Mouse (Mus musculus) liver, embryonic 14.5 days (tissue): ENCODE measurements around the gene Evi5. TPM values are rescaled to one million over a fixed set of nuclear protein-coding genes. Genes with fewer than 3 reads are reported as not detected.

Experiments used
- ATAC-seq: fragments of 200-750 bp; cut with Nextera tagmentation; 2 replicates; pipeline ENCODE4 v1.8.0; 2017; ENCODE audit warnings: moderate number of reproducible peaks, mild to moderate bottlenecking, moderate library complexity; ENCODE audit not compliant: insufficient read depth
- DNase-seq, 3 experiments: peaks; one replicate each; pipeline ENCODE4 v3.0.0-alpha.2; 2012 to 2013; ENCODE audit warnings: low read depth in 3 of 3, low spot score in 3 of 3
- H3K27ac ChIP-seq: fragments of 300-500 bp; sonication (generic); 2 replicates; pipeline ENCODE4 v1.5.1; 2014; ENCODE audit warnings: moderate library complexity, mild to moderate bottlenecking, control low read depth, inconsistent platforms
- H3K27me3 ChIP-seq: fragments of 300-500 bp; sonication (generic); 2 replicates; pipeline ENCODE4 v1.6.1; 2014; ENCODE audit warnings: mild to moderate bottlenecking, low read length, moderate library complexity; ENCODE audit not compliant: control insufficient read depth, insufficient read depth
- H3K36me3 ChIP-seq: fragments of 300-500 bp; sonication (generic); replicated peaks from 2 replicates; pipeline ENCODE4 v1.6.1; 2014; ENCODE audit warnings: low read depth; ENCODE audit not compliant: control insufficient read depth, insufficient read depth
- H3K4me1 ChIP-seq, 2 experiments: fragments of 200-500 bp in 1 of 2; fragments of 300-500 bp in 1 of 2; sonication (generic) in 1 of 2; replicated peaks; 2 replicates each; pipeline ENCODE4 v1.6.1; 2012 to 2014; ENCODE audit warnings: antibody characterized with exemption in 1 of 2, inconsistent platforms in 1 of 2, low read length in 1 of 2; ENCODE audit not compliant: control insufficient read depth in 2 of 2, insufficient read depth in 2 of 2
- H3K4me2 ChIP-seq: fragments of 300-500 bp; sonication (generic); 2 replicates; pipeline ENCODE4 v1.6.1; 2014; ENCODE audit warnings: low read depth, mild to moderate bottlenecking, control low read depth, moderate library complexity
- H3K4me3 ChIP-seq, 2 experiments: fragments of 200-500 bp in 1 of 2; fragments of 300-500 bp in 1 of 2; sonication (generic) in 1 of 2; 2 replicates each; pipeline ENCODE4 v1.5.1; 2012 to 2014; ENCODE audit warnings: low read depth in 2 of 2, low read length in 2 of 2, mild to moderate bottlenecking in 2 of 2, control low read depth in 1 of 2, inconsistent platforms in 1 of 2, moderate library complexity in 1 of 2; ENCODE audit not compliant: insufficient read depth in 1 of 2
- H3K9ac ChIP-seq: fragments of 300-500 bp; sonication (generic); replicated peaks from 2 replicates; pipeline ENCODE4 v1.6.1; 2014; ENCODE audit warnings: mild to moderate bottlenecking, control low read depth, moderate library complexity
- H3K9me3 ChIP-seq: fragments of 300-500 bp; sonication (generic); 2 replicates; pipeline ENCODE4 v1.6.1; 2016; ENCODE audit warnings: low read length, mixed read lengths; ENCODE audit not compliant: control insufficient read depth
- CTCF ChIP-seq: IDR thresholded peaks from 2 replicates; pipeline ENCODE4 v1.5.1; 2016; ENCODE audit warnings: antibody characterized with exemption, low read depth, control low read depth
- EP300 ChIP-seq: IDR thresholded peaks from 2 replicates; pipeline ENCODE4 v1.6.1; 2016; ENCODE audit warnings: antibody characterized with exemption, low read depth
- WGBS: fragments of 180-500 bp; shearing (Covaris S2); extraction: QIAGEN DNeasy Blood & Tissue Kit; methylation state at CpG from one replicate; pipeline ENCODE4 v1.1.7; 2014; ENCODE audit not compliant: insufficient replicate concordance; 5-methylcytosine and 5-hydroxymethylcytosine counted together
- polyA plus RNA-seq, 2 experiments: library from polyadenylated mRNA; depleted of rRNA in 1 of 2; stranded (reverse) in 1 of 2; unstranded in 1 of 2; fragments of >200 nt; fragmentation: Nextera tagmentation in 1 of 2; extraction: Ambion mirVana in 1 of 2; gene quantifications; 2 replicates each; pipeline versions ENCODE4 v1.2.1 to v1.2.3; 2012 to 2014

The Evi5 gene
- polyA plus RNA-seq, 2 experiments: 22.7 to 41.4 TPM

- no peak for ATAC-seq
- no peaks in the 10 kb centered on the region for H3K36me3 ChIP-seq
- WGBS: 71% methylated on average over 9 of the region's 9 CpGs
- H3K27ac ChIP-seq: no peak overlapping the region
- H3K4me1 ChIP-seq: no peaks in the 10 kb centered on the region; a peak in 1 of 4 replicates
- no peaks in the 10 kb centered on the region for H3K9me3 ChIP-seq
- no peak overlapping the region for H3K4me3 ChIP-seq
- no peak overlapping the region for H3K9ac ChIP-seq
- H3K4me2 ChIP-seq: no peak overlapping the region
- no peaks in the 10 kb centered on the region for H3K27me3 ChIP-seq
- no peak for DNase-seq
- TF ChIP-seq EP300 (no peak), CTCF (no peak)
Measured at GRCm38 (mm10) chr5:107701658-107702057, 173.2 kb downstream of the Evi5 start.

GRCm38 (mm10) chr5:107700873-107701272, 174.0 kb downstream of the Evi5 start:
- 60% methylated on average over 10 of the region's 10 CpGs for WGBS
- H3K4me2 ChIP-seq: no peak overlapping the region
- H3K9ac ChIP-seq: no peak overlapping the region
- ATAC-seq (no peak), DNase-seq (no peak)
- TF ChIP-seq EP300 (no peak), CTCF (no peak)
- H3K4me1 ChIP-seq: no peaks in the 10 kb centered on the region; a peak in 1 of 4 replicates
- H3K9me3 ChIP-seq: no peaks in the 10 kb centered on the region
- H3K27me3 ChIP-seq: no peaks in the 10 kb centered on the region
- H3K36me3 ChIP-seq: no peaks in the 10 kb centered on the region
- H3K27ac ChIP-seq: no peak overlapping the region
- H3K4me3 ChIP-seq: no peak overlapping the region

DNA sequence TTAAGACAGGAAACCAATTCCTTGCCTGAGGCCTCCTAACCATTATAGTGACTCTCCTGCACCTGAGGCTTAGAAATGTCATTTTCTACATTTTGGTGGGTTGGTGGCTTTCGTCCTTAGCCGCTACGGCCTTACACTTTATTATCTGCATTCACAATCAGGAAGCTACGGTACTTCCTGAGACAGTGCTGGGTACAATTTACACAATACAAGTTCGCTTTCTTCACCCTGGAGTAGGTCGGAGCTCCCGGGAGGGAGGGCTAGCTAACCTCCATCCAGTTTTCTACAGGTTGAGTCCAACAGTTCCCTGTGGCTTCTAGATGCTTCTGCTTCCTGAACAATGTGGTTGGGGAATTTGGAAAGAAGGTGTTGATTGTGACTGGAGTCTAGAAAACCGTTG, 176.0 kb downstream of the Evi5 start:
- H3K9ac ChIP-seq: no peak overlapping the region
- H3K4me2 ChIP-seq: no peak overlapping the region
- no peak for ATAC-seq
- WGBS: 11% methylated on average over 8 of the region's 8 CpGs
- H3K36me3 ChIP-seq: no peaks in the 10 kb centered on the region
- no peaks in the 10 kb centered on the region for H3K27me3 ChIP-seq
- H3K4me3 ChIP-seq: no peak overlapping the region
- TF ChIP-seq CTCF (no peak), EP300 (no peak)
- H3K4me1 ChIP-seq: no peaks in the 10 kb centered on the region
- DNase-seq: no peak
- no peaks in the 10 kb centered on the region for H3K9me3 ChIP-seq
- H3K27ac ChIP-seq: no peak overlapping the region

DNA sequence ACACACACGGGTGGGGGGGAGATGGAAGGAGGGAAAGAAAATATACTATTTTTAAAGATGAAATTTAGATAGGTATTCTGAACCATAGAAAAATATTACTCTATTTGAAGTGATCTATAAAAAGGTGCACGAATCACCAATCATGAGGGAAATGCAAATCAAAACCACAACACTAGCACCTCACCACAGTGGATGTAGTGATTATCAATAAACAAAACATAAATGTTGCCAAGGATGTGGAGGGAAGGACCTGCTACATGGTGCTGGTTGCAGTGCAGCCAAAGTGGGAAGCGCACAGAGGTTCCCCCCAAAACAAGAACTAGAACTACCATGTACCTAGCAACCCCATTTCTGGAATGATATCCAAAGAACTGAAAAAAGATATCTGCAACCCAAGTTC, 179.9 kb downstream of the Evi5 start:
- no peaks in the 10 kb centered on the region for H3K27me3 ChIP-seq
- no peak for TF ChIP-seq EP300
- no peak for TF ChIP-seq CTCF
- no peak overlapping the region for H3K4me3 ChIP-seq
- H3K4me1 ChIP-seq: no peaks in the 10 kb centered on the region
- no peak overlapping the region for H3K27ac ChIP-seq
- ATAC-seq (no peak), DNase-seq (no peak)
- no peaks in the 10 kb centered on the region for H3K36me3 ChIP-seq
- no peak overlapping the region for H3K9ac ChIP-seq
- no peaks in the 10 kb centered on the region for H3K9me3 ChIP-seq
- H3K4me2 ChIP-seq: no peak overlapping the region
- 70% methylated on average over 2 of the region's 3 CpGs for WGBS

Other genes with a start within 250 kb of the Evi5 start
- 2.2 and 3.0 TPM in 2 replicates for gene Gfi1, start 149.1 kb downstream of the Evi5 start, polyA plus RNA-seq (2012; rRNA removed)
- 1.1 and 1.7 TPM in 2 replicates for gene Gfi1, start 149.1 kb downstream of the Evi5 start, polyA plus RNA-seq (2014; fragmentation: Nextera tagmentation; extraction: Ambion mirVana)
- not detected in 2 replicates for gene Ube2d2b, start 45.0 kb downstream of the Evi5 start, polyA plus RNA-seq (2012; rRNA removed)
- 0.05 and 0.14 TPM in 2 replicates for gene Ube2d2b, start 45.0 kb downstream of the Evi5 start, polyA plus RNA-seq (2014; fragmentation: Nextera tagmentation; extraction: Ambion mirVana)
- 62.8 and 96.9 TPM in 2 replicates for gene Rpl5, start 25.4 kb upstream of the Evi5 start, polyA plus RNA-seq (2012; rRNA removed)
- gene Rpl5, start 25.4 kb upstream of the Evi5 start, polyA plus RNA-seq (2014; fragmentation: Nextera tagmentation; extraction: Ambion mirVana): 27.6 and 29.1 TPM in 2 replicates
- 0.88 and 1.8 TPM in 2 replicates for gene Fam69a, start 112.0 kb upstream of the Evi5 start, polyA plus RNA-seq (2012; rRNA removed)
- gene Fam69a, start 112.0 kb upstream of the Evi5 start, polyA plus RNA-seq (2014; fragmentation: Nextera tagmentation; extraction: Ambion mirVana): 8.0 TPM in 2 replicates
- 7.4 and 14.6 TPM in 2 replicates for gene Mtf2, start 190.6 kb upstream of the Evi5 start, polyA plus RNA-seq (2012; rRNA removed)
- gene Mtf2, start 190.6 kb upstream of the Evi5 start, polyA plus RNA-seq (2014; fragmentation: Nextera tagmentation; extraction: Ambion mirVana): 32.2 and 38.6 TPM in 2 replicates